Mouse (Mus musculus): ENCODE measurements at regions not wholly inside any gene's neighbourhood (a gene's known extent, or its start where the extent isn't known, plus 50 kb on each side); places are given as distances from the start of the nearest gene placed in this dataset.

GRCm38 (mm10) chr2:106384842-106385241, 308.2 kb upstream of the Mpped2 start:
- no peak overlapping the region for H3K9ac ChIP-seq (ENCODE audit: control insufficient read depth, low read depth, low read length, poor library complexity, severe bottlenecking)
- H3K4me1 ChIP-seq (ENCODE audit: control insufficient read depth in 1 of 2, insufficient read depth in 2 of 2, low read length in 2 of 2), result no peaks in the 10 kb centered on the region
- H3K9me3 ChIP-seq (replicated peaks; ENCODE audit: insufficient read depth, low read length), result no peaks in the 10 kb centered on the region
- H3K27me3 ChIP-seq (ENCODE audit: control insufficient read depth in 1 of 2, insufficient read depth in 2 of 2, low read length in 2 of 2), result no peaks in the 10 kb centered on the region
- H3K27ac ChIP-seq (ENCODE audit: control insufficient read depth, low read depth, low read length), result no peak overlapping the region
- no peak overlapping the region for H3K4me3 ChIP-seq (ENCODE audit: control insufficient read depth in 1 of 2, insufficient read depth in 1 of 2, low read depth in 2 of 2, low read length in 2 of 2)
- no peaks in the 10 kb centered on the region for H3K79me2 ChIP-seq (ENCODE audit: control insufficient read depth, insufficient read depth, low read length, poor library complexity)
- DNase-seq (ENCODE audit: low read depth, low spot score), result no peak
- no peak for TF ChIP-seq JUND (IDR thresholded peaks at IDR 0.05; ENCODE audit: low read depth, low read length)
- TF ChIP-seq CHD2 (IDR thresholded peaks at IDR 0.05; ENCODE audit: low read length), result no peak
- TF ChIP-seq MAZ (IDR thresholded peaks at IDR 0.05; ENCODE audit: low read depth, low read length), result no peak
- no peak for TF ChIP-seq USF1 (IDR thresholded peaks at IDR 0.05; ENCODE audit: low read depth, low read length)
- TF ChIP-seq RAD21 (IDR thresholded peaks at IDR 0.05; ENCODE audit: low read depth, low read length), result no peak
- TF ChIP-seq MEF2A (IDR thresholded peaks at IDR 0.05; ENCODE audit: extremely low read depth, insufficient replicate concordance, low read depth, low read length, poor library complexity, severe bottlenecking), result no peak
- TF ChIP-seq MAX (IDR thresholded peaks at IDR 0.05; ENCODE audit: low read length), result no peak
- TF ChIP-seq ETS1 (IDR thresholded peaks at IDR 0.05; ENCODE audit: low read depth, low read length), result no peak
- no peak for TF ChIP-seq EP300 (IDR thresholded peaks at IDR 0.05; ENCODE audit: low read depth in 1 of 2, low read length in 2 of 2)
- TF ChIP-seq CTCF (IDR thresholded peaks at IDR 0.05 in 2 of 3, conservative IDR thresholded peaks at IDR 0.05 in 1 of 3; ENCODE audit: control insufficient read depth in 1 of 3, insufficient read depth in 1 of 3, low read depth in 2 of 3, low read length in 3 of 3, poor library complexity in 1 of 3, severe bottlenecking in 1 of 3), result no peak
- no peak for TF ChIP-seq TBP (IDR thresholded peaks at IDR 0.05; ENCODE audit: low read depth, low read length)
- no peak for TF ChIP-seq NELFE (IDR thresholded peaks at IDR 0.05; ENCODE audit: low read depth, low read length)
- no peak for TF ChIP-seq HCFC1 (IDR thresholded peaks at IDR 0.05; ENCODE audit: low read depth, low read length)
- no peak for TF ChIP-seq ZMIZ1 (IDR thresholded peaks at IDR 0.05; ENCODE audit: low read depth, low read length)
- TF ChIP-seq ZNF384 (IDR thresholded peaks at IDR 0.05; ENCODE audit: low read depth, low read length), result no peak
- TF ChIP-seq POLR2A (IDR thresholded peaks at IDR 0.05; ENCODE audit: control insufficient read depth in 1 of 2, insufficient read depth in 1 of 2, low read depth in 1 of 2, low read length in 2 of 2, poor library complexity in 1 of 2), result no peak
- TF ChIP-seq MYC (IDR thresholded peaks at IDR 0.05; ENCODE audit: low read depth, low read length), result no peak
- TF ChIP-seq TCF12 (IDR thresholded peaks at IDR 0.05; ENCODE audit: low read depth, low read length), result no peak
- H3K36me3 ChIP-seq (ENCODE audit: control insufficient read depth in 1 of 2, insufficient read depth in 2 of 2, low read length in 2 of 2), result no peaks in the 10 kb centered on the region

- Histone ChIP-seq H3K27me3 (ENCODE audit: control insufficient read depth in 1 of 2, insufficient read depth in 2 of 2, low read length in 2 of 2) (no peaks in the 10 kb centered on the region), H3K4me3 (ENCODE audit: control insufficient read depth in 1 of 2, insufficient read depth in 1 of 2, low read depth in 2 of 2, low read length in 2 of 2) (no peak overlapping the region), H3K9ac (ENCODE audit: control insufficient read depth, low read depth, low read length, poor library complexity, severe bottlenecking) (no peak overlapping the region), H3K9me3 (replicated peaks; ENCODE audit: insufficient read depth, low read length) (no peaks in the 10 kb centered on the region), H3K27ac (ENCODE audit: control insufficient read depth, low read depth, low read length) (no peak overlapping the region), H3K36me3 (ENCODE audit: control insufficient read depth in 1 of 2, insufficient read depth in 2 of 2, low read length in 2 of 2) (no peaks in the 10 kb centered on the region), H3K79me2 (ENCODE audit: control insufficient read depth, insufficient read depth, low read length, poor library complexity) (no peaks in the 10 kb centered on the region), H3K4me1 (ENCODE audit: control insufficient read depth in 1 of 2, insufficient read depth in 2 of 2, low read length in 2 of 2) (no peaks in the 10 kb centered on the region)
- TF ChIP-seq MEF2A (IDR thresholded peaks at IDR 0.05; ENCODE audit: extremely low read depth, insufficient replicate concordance, low read depth, low read length, poor library complexity, severe bottlenecking) (no peak), POLR2A (IDR thresholded peaks at IDR 0.05; ENCODE audit: control insufficient read depth in 1 of 2, insufficient read depth in 1 of 2, low read depth in 1 of 2, low read length in 2 of 2, poor library complexity in 1 of 2) (no peak), KAT2A (conservative IDR thresholded peaks at IDR 0.05; ENCODE audit: low read depth, low read length) (no peak), MAZ (IDR thresholded peaks at IDR 0.05; ENCODE audit: low read depth, low read length) (no peak), ZNF384 (IDR thresholded peaks at IDR 0.05; ENCODE audit: low read depth, low read length) (no peak), ZKSCAN1 (IDR thresholded peaks at IDR 0.05; ENCODE audit: low read depth, low read length) (no peak), TBP (IDR thresholded peaks at IDR 0.05; ENCODE audit: low read depth, low read length) (no peak)
- DNase-seq (ENCODE audit: low read depth, low spot score), result no peak
These were observed 280.9 kb upstream of the Mpped2 start for GRCm38 (mm10) chr2:106412158-106412557.
